Comparison of ENCODE assay signal across 8 mouse cellular contexts in genomic region chr17:24897600-24897999, GRCm38 (mm10). TPM values are rescaled to one million over a fixed set of nuclear protein-coding genes. Genes with fewer than 3 reads are reported as not detected.
DNase-seq lines count a peak whose midpoint lies in the region; ATAC-seq and TF ChIP-seq lines count a peak whose summit lies in the region.

No protein-coding gene starts in this region.

- no peaks in the 10 kb centered on the region for H3K9me3 ChIP-seq in forebrain, embryonic 10.5 days
- no peaks in the 10 kb centered on the region for H3K9me3 ChIP-seq in hindbrain, postnatal 0 days (ENCODE audit: low read length)
- no peaks in the 10 kb centered on the region for H3K9me3 ChIP-seq in midbrain, embryonic 16.5 days (replicated peaks; ENCODE audit: control insufficient read depth, low read length, poor library complexity, severe bottlenecking)

- 84% methylated on average over 4 of the region's 4 CpGs for WGBS in forebrain, embryonic 10.5 days
- WGBS in hindbrain, postnatal 0 days = 64% methylated on average over 4 of the region's 4 CpGs
- WGBS in midbrain, embryonic 16.5 days = 78% methylated on average over 4 of the region's 4 CpGs

- peak overlapping the region; percentile 99 for H3K4me2 ChIP-seq in hindbrain, postnatal 0 days (ENCODE audit: low read depth, low read length)
- H3K4me2 ChIP-seq in midbrain, embryonic 16.5 days (ENCODE audit: low read length) = peak overlapping the region; percentile 97

- H3K27ac ChIP-seq in left cerebral cortex, adult 2 months = peak overlapping the region; percentile 57
- H3K27ac ChIP-seq in forebrain, embryonic 10.5 days = 0 out of 2 replicates have a peak overlapping the region, but pooled peaks have one; percentile 11
- H3K27ac ChIP-seq in hindbrain, postnatal 0 days = peak overlapping the region; percentile 93; the same call in 1 of the 2 replicates
- H3K27ac ChIP-seq in midbrain, embryonic 16.5 days (ENCODE audit: low read length) = no peak overlapping the region

- DNase-seq in left cerebral cortex, adult 2 months (ENCODE audit: extremely low spot score in 1 of 2, low spot score in 2 of 2) = no peak
- no peak for DNase-seq in left cerebral cortex, postnatal 25 days (ENCODE audit: low spot score in 2 of 2)
- no peak for DNase-seq in forebrain, embryonic 10.5 days (ENCODE audit: extremely low spot score, low spot score)
- no peak for DNase-seq in hindbrain, postnatal 0 days (ENCODE audit: low spot score)
- no peak for DNase-seq in retina, postnatal 1 day
- no peak for DNase-seq in cerebellum, postnatal 10 days
- no peak for DNase-seq in right cerebral cortex, postnatal 4 days

- H3K9ac ChIP-seq in hindbrain, postnatal 0 days (replicated peaks; ENCODE audit: low read length) = peak overlapping the region; percentile 95; the same call in 1 of the 2 replicates
- peak overlapping the region; percentile 26; the same call in 1 of the 2 replicates for H3K9ac ChIP-seq in midbrain, embryonic 16.5 days (ENCODE audit: low read depth, low read length)

- no peaks in the 10 kb centered on the region for H3K27me3 ChIP-seq in forebrain, embryonic 10.5 days (ENCODE audit: poor library complexity, severe bottlenecking)
- H3K27me3 ChIP-seq in hindbrain, postnatal 0 days (ENCODE audit: insufficient read depth, low read length) = no peaks in the 10 kb centered on the region
- no peaks in the 10 kb centered on the region for H3K27me3 ChIP-seq in midbrain, embryonic 16.5 days (ENCODE audit: control insufficient read depth, insufficient read depth, low read depth, low read length)

- ATAC-seq in hindbrain, postnatal 0 days = no peak
- ATAC-seq in midbrain, embryonic 16.5 days = no peak

- peak overlapping the region; percentile 56 for H3K4me3 ChIP-seq in left cerebral cortex, adult 2 months
- peak overlapping the region; percentile 83; the same call in 1 of the 2 replicates for H3K4me3 ChIP-seq in forebrain, embryonic 10.5 days
- peak overlapping the region; percentile 91; the same call in 1 of the 2 replicates for H3K4me3 ChIP-seq in hindbrain, postnatal 0 days (ENCODE audit: low read length)
- peak overlapping the region; percentile 86 for H3K4me3 ChIP-seq in midbrain, embryonic 16.5 days (ENCODE audit: low read depth, low read length)

- H3K4me1 ChIP-seq in forebrain, embryonic 10.5 days = peaks cover 49% of the 10 kb centered on the region
- peaks cover 19% of the 10 kb centered on the region for H3K4me1 ChIP-seq in hindbrain, postnatal 0 days (ENCODE audit: insufficient read depth, low read length)
- H3K4me1 ChIP-seq in midbrain, embryonic 16.5 days (ENCODE audit: control insufficient read depth, insufficient read depth, low read length) = peaks cover 32% of the 10 kb centered on the region

- peaks cover 74% of the 10 kb centered on the region for H3K36me3 ChIP-seq in forebrain, embryonic 10.5 days (replicated peaks)
- peaks cover 55% of the 10 kb centered on the region for H3K36me3 ChIP-seq in hindbrain, postnatal 0 days (ENCODE audit: insufficient read depth, low read length)
- peaks cover 44% of the 10 kb centered on the region for H3K36me3 ChIP-seq in midbrain, embryonic 16.5 days (ENCODE audit: control insufficient read depth, insufficient read depth, low read length)

- no peak for TF ChIP-seq CTCF in left cerebral cortex, adult 2 months (IDR thresholded peaks at IDR 0.05)
- no peak for TF ChIP-seq CTCF in hindbrain, postnatal 0 days (IDR thresholded peaks at IDR 0.05; ENCODE audit: low read depth)

- intact Hi-C loops in left cerebral cortex, adult 2 months (cut with DNase I) = no loop called here
- intact Hi-C loops in left cerebral cortex, postnatal 25 days (cut with DNase I) = no loop called here

RNA-seq across cellular contexts. Expression of gene Nme3, which starts 1.3 kb away (rescaled TPM):
- 10 to 100 TPM; 46.5 to 51.2 TPM for total RNA-seq in left cerebral cortex, adult 2 months (2021)
- 10 to 100 TPM; 47.4 to 47.5 TPM for total RNA-seq in left cerebral cortex, postnatal 25 days (2021)
- polyA plus RNA-seq in forebrain, embryonic 10.5 days (2016; fragmentation: Nextera tagmentation; extraction: Ambion mirVana) = 50.1 and 51.8 TPM in 2 replicates
- total RNA-seq in hindbrain, postnatal 0 days (2014; rRNA removed) = 66.1 and 67.0 TPM in 2 replicates
- polyA plus RNA-seq in hindbrain, postnatal 0 days (2015; fragmentation: Nextera tagmentation; extraction: Ambion mirVana) = 92.6 and 95.1 TPM in 2 replicates
- 79.7 and 88.6 TPM in 2 replicates for polyA plus RNA-seq in midbrain, embryonic 16.5 days (2015; fragmentation: Nextera tagmentation; extraction: Ambion mirVana)

RNA-seq across cellular contexts. Expression of gene Mrps34, which starts 2.7 kb away (rescaled TPM):
- 10 to 100 TPM; 67.6 to 72.1 TPM for total RNA-seq in left cerebral cortex, adult 2 months (2021)
- 10 to 100 TPM; 64.6 to 69.9 TPM for total RNA-seq in left cerebral cortex, postnatal 25 days (2021)
- 100 and 103 TPM in 2 replicates for polyA plus RNA-seq in forebrain, embryonic 10.5 days (2016; fragmentation: Nextera tagmentation; extraction: Ambion mirVana)
- 37.8 and 58.3 TPM in 2 replicates for total RNA-seq in hindbrain, postnatal 0 days (2014; rRNA removed)
- polyA plus RNA-seq in hindbrain, postnatal 0 days (2015; fragmentation: Nextera tagmentation; extraction: Ambion mirVana) = 124 and 136 TPM in 2 replicates
- polyA plus RNA-seq in midbrain, embryonic 16.5 days (2015; fragmentation: Nextera tagmentation; extraction: Ambion mirVana) = 72.9 and 77.2 TPM in 2 replicates

RNA-seq across cellular contexts. Expression of gene Eme2, which starts 2.7 kb away (rescaled TPM):
- total RNA-seq in left cerebral cortex, adult 2 months (2021) = 10 to 100 TPM; 54.8 to 55.2 TPM
- 10 to 100 TPM; 52.9 to 59.1 TPM for total RNA-seq in left cerebral cortex, postnatal 25 days (2021)
- polyA plus RNA-seq in forebrain, embryonic 10.5 days (2016; fragmentation: Nextera tagmentation; extraction: Ambion mirVana) = 30.3 and 30.4 TPM in 2 replicates
- total RNA-seq in hindbrain, postnatal 0 days (2014; rRNA removed) = 34.9 and 49.5 TPM in 2 replicates
- 21.4 and 24.3 TPM in 2 replicates for polyA plus RNA-seq in hindbrain, postnatal 0 days (2015; fragmentation: Nextera tagmentation; extraction: Ambion mirVana)
- 28.6 and 28.8 TPM in 2 replicates for polyA plus RNA-seq in midbrain, embryonic 16.5 days (2015; fragmentation: Nextera tagmentation; extraction: Ambion mirVana)

RNA-seq across cellular contexts. Expression of gene Spsb3, which starts 11.2 kb away (rescaled TPM):
- 10 to 100 TPM; 58.6 to 63.3 TPM for total RNA-seq in left cerebral cortex, adult 2 months (2021)
- 10 to 100 TPM; 57.9 to 58.0 TPM for total RNA-seq in left cerebral cortex, postnatal 25 days (2021)
- polyA plus RNA-seq in forebrain, embryonic 10.5 days (2016; fragmentation: Nextera tagmentation; extraction: Ambion mirVana) = 42.8 and 45.3 TPM in 2 replicates
- 122 and 135 TPM in 2 replicates for total RNA-seq in hindbrain, postnatal 0 days (2014; rRNA removed)
- polyA plus RNA-seq in hindbrain, postnatal 0 days (2015; fragmentation: Nextera tagmentation; extraction: Ambion mirVana) = 90.6 and 94.9 TPM in 2 replicates
- 85.8 and 90.5 TPM in 2 replicates for polyA plus RNA-seq in midbrain, embryonic 16.5 days (2015; fragmentation: Nextera tagmentation; extraction: Ambion mirVana)

RNA-seq across cellular contexts. Expression of gene Nubp2, which starts 11.5 kb away (rescaled TPM):
- total RNA-seq in left cerebral cortex, adult 2 months (2021) = 10 to 100 TPM; 30.7 to 32.4 TPM
- total RNA-seq in left cerebral cortex, postnatal 25 days (2021) = 10 to 100 TPM; 32.7 to 33.6 TPM
- polyA plus RNA-seq in forebrain, embryonic 10.5 days (2016; fragmentation: Nextera tagmentation; extraction: Ambion mirVana) = 81.3 and 82.5 TPM in 2 replicates
- total RNA-seq in hindbrain, postnatal 0 days (2014; rRNA removed) = 35.7 and 52.7 TPM in 2 replicates
- polyA plus RNA-seq in hindbrain, postnatal 0 days (2015; fragmentation: Nextera tagmentation; extraction: Ambion mirVana) = 63.5 and 65.0 TPM in 2 replicates
- polyA plus RNA-seq in midbrain, embryonic 16.5 days (2015; fragmentation: Nextera tagmentation; extraction: Ambion mirVana) = 54.3 and 54.7 TPM in 2 replicates
